Mouse (Mus musculus): ENCODE measurements at regions not wholly inside any gene's neighbourhood (a gene's known extent, or its start where the extent isn't known, plus 50 kb on each side); places are given as distances from the start of the nearest gene placed in this dataset.

- no peak for DNase-seq
These were observed 142.1 kb upstream of the Slc22a12 start for GRCm38 (mm10) chr19:6684921-6685320.

- no peak for DNase-seq
These were observed 136.8 kb upstream of the Slc22a12 start for GRCm38 (mm10) chr19:6679392-6680307.

GRCm38 (mm10) chr19:6677511-6677910 is 134.7 kb upstream of the Slc22a12 start:
- peak in 1 of 2 experiments; percentile 63 for DNase-seq

- DNase-seq = no peak
These were observed 132.8 kb upstream of the Slc22a12 start for GRCm38 (mm10) chr19:6675586-6675985.

GRCm38 (mm10) chr19:6671696-6672095 is 128.9 kb upstream of the Slc22a12 start:
- DNase-seq = peak; percentile 41 to 45

- no peak for DNase-seq
These were observed 127.0 kb upstream of the Slc22a12 start for GRCm38 (mm10) chr19:6669881-6670280.

- DNase-seq = no peak
These were observed 125.7 kb upstream of the Slc22a12 start for GRCm38 (mm10) chr19:6668545-6668944.

- DNase-seq = no peak
These were observed 123.4 kb upstream of the Slc22a12 start for GRCm38 (mm10) chr19:6666187-6666722.

- DNase-seq = no peak
These were observed 122.6 kb upstream of the Slc22a12 start for GRCm38 (mm10) chr19:6665264-6666054.

- DNase-seq = no peak
These were observed 121.6 kb upstream of the Slc22a12 start for GRCm38 (mm10) chr19:6664311-6664952.

GRCm38 (mm10) chr19:6663391-6663790 is 120.6 kb upstream of the Slc22a12 start:
- peak; percentile 96 to 99 for DNase-seq

- DNase-seq = no peak
These were observed 119.6 kb upstream of the Slc22a12 start for GRCm38 (mm10) chr19:6662346-6662939.

GRCm38 (mm10) chr19:6661508-6661871 is 118.7 kb upstream of the Slc22a12 start:
- DNase-seq = no peak

- no peak for DNase-seq
These were observed 118.1 kb upstream of the Slc22a12 start for GRCm38 (mm10) chr19:6660723-6661507.

GRCm38 (mm10) chr19:6660157-6660556 is 117.3 kb upstream of the Slc22a12 start:
- no peak for DNase-seq

- DNase-seq = peak in 1 of 2 experiments; percentile 42
These were observed 111.7 kb upstream of the Slc22a12 start for GRCm38 (mm10) chr19:6654550-6654949.

GRCm38 (mm10) chr19:6652775-6653174 is 109.9 kb upstream of the Slc22a12 start:
- DNase-seq = peak; percentile 33 to 62

- peak; percentile 32 to 39 for DNase-seq
These were observed 108.4 kb upstream of the Slc22a12 start for GRCm38 (mm10) chr19:6651192-6651591.

- DNase-seq = no peak
These were observed 107.1 kb upstream of the Slc22a12 start for GRCm38 (mm10) chr19:6649885-6650284.

GRCm38 (mm10) chr19:6647686-6648085 is 104.9 kb upstream of the Slc22a12 start:
- no peak for DNase-seq

GRCm38 (mm10) chr19:6647216-6647615 is 104.4 kb upstream of the Slc22a12 start:
- DNase-seq = no peak

- DNase-seq = no peak
These were observed 103.1 kb upstream of the Slc22a12 start for GRCm38 (mm10) chr19:6645912-6646311.
